Mouse (Mus musculus) hindbrain, postnatal 0 days (tissue): ENCODE results near the gene Phactr3. TPM values are rescaled to one million over a fixed set of nuclear protein-coding genes. Genes with fewer than 3 reads are reported as not detected.
"Not testable (repeated sequence)": the region's sequence is repeated elsewhere in the genome, so short reads cannot be mapped to it uniquely, and the experiment has no call there.

Experiments used
- ATAC-seq: fragments of 200-750 bp; cut with Nextera tagmentation; 2 replicates; pipeline ENCODE4 v1.8.0; 2017; ENCODE audit warnings: mild to moderate bottlenecking, moderate TSS enrichment, moderate library complexity
- DNase-seq: peaks from one replicate; pipeline ENCODE4 v3.0.0-alpha.2; 2015; ENCODE audit warnings: low spot score
- H3K27ac ChIP-seq: fragments of 300-500 bp; sonication (generic); 2 replicates; pipeline ENCODE4 v1.5.1; 2014; ENCODE audit warnings: mild to moderate bottlenecking
- H3K27me3 ChIP-seq: fragments of 300-500 bp; sonication (generic); 2 replicates; pipeline ENCODE4 v1.6.1; 2014; ENCODE audit warnings: low read length, mixed read lengths; ENCODE audit not compliant: insufficient read depth
- H3K36me3 ChIP-seq: fragments of 300-500 bp; sonication (generic); 2 replicates; pipeline ENCODE4 v1.6.1; 2014; ENCODE audit warnings: low read length, mixed read lengths; ENCODE audit not compliant: insufficient read depth
- H3K4me1 ChIP-seq: fragments of 300-500 bp; sonication (generic); 2 replicates; pipeline ENCODE4 v1.6.1; 2014; ENCODE audit warnings: antibody characterized with exemption, low read length, mixed read lengths; ENCODE audit not compliant: insufficient read depth
- H3K4me2 ChIP-seq: fragments of 300-500 bp; sonication (generic); 2 replicates; pipeline ENCODE4 v1.6.1; 2014; ENCODE audit warnings: low read depth, mild to moderate bottlenecking, low read length, moderate library complexity, mixed read lengths
- H3K4me3 ChIP-seq: fragments of 300-500 bp; sonication (generic); 2 replicates; pipeline ENCODE4 v1.5.1; 2014; ENCODE audit warnings: low read length
- H3K9ac ChIP-seq: fragments of 300-500 bp; sonication (generic); replicated peaks from 2 replicates; pipeline ENCODE4 v1.6.1; 2014; ENCODE audit warnings: mild to moderate bottlenecking, low read length, moderate library complexity, mixed read lengths
- H3K9me3 ChIP-seq: fragments of 300-500 bp; sonication (generic); 2 replicates; pipeline ENCODE4 v1.6.1; 2016; ENCODE audit warnings: low read length, mixed read lengths
- CTCF ChIP-seq: IDR thresholded peaks from 2 replicates; pipeline ENCODE4 v1.5.1; 2016; ENCODE audit warnings: antibody characterized with exemption, control low read depth, low read depth
- WGBS: fragments of 180-500 bp; shearing (Covaris S2); extraction: QIAGEN DNeasy Blood & Tissue Kit; methylation state at CpG from one replicate; pipeline ENCODE4 v1.1.7; 2014; 5-methylcytosine and 5-hydroxymethylcytosine counted together
- polyA plus RNA-seq: library from polyadenylated mRNA; unstranded; fragments of >200 nt; fragmentation: Nextera tagmentation; extraction: Ambion mirVana; gene quantifications from 2 replicates; pipeline ENCODE4 v1.2.1, GENCODE M21; 2015
- total RNA-seq: library from RNA; depleted of rRNA; stranded (reverse); fragments of >200 nt; gene quantifications from 2 replicates; pipeline ENCODE4 v1.2.3, GENCODE M21; 2014

The Phactr3 gene
- total and polyA plus RNA-seq, 2 experiments from 2014 or later = 66.2 to 92.7 TPM

DNA sequence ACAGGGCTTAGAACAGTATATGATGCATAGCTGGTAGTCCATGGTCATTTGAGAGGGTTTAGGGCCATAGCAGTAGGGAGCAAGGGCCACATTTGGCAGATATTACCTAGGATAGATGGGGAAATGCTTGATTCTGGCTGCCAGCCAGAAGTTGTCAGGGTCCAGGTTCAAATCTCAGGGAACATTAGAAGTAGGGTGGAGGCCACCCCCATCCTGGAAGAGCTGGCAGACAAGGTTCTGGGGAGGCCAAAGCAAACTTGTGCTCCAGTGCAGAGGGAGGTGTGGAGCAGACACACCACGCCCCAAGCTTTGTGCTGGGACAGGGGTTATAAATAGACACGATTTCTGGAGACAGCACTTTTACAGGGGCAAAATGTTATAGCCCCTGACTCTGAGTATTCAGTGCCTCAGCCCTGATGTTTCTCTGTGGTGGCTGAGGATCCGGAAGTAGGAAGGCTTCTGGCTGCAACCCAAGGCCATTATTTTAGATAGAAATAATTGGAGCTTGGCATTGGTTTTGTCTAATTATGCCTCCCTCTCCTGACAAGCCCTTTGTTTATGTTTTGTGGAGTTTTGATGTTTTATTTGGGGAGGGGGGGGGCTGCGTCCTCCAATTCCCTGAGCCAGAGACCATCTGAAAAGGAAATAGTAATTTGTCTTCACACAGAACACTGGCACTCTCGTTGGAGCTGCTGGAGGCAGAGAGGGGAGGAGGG lies 208.1 kb downstream of the Phactr3 start:
- H3K4me1 ChIP-seq = peaks cover 12% of the 10 kb centered on the region; the same call in 1 of the 2 replicates
- TF ChIP-seq CTCF = no peak
- WGBS = 21% methylated on average over 5 of the region's 5 CpGs
- H3K36me3 ChIP-seq = peaks cover under 1% of the 10 kb centered on the region; the same call in 1 of the 2 replicates
- DNase-seq (no peak), ATAC-seq (peak; percentile 24; the same call in 1 of the 2 replicates)
- H3K4me3 ChIP-seq = peak overlapping the region; percentile 26; the same call in 1 of the 2 replicates
- no peaks in the 10 kb centered on the region for H3K27me3 ChIP-seq
- H3K4me2 ChIP-seq = peak overlapping the region; percentile 52
- peak overlapping the region; percentile 69 for H3K27ac ChIP-seq
- no peak overlapping the region for H3K9ac ChIP-seq
- no peaks in the 10 kb centered on the region for H3K9me3 ChIP-seq

- no peak for TF ChIP-seq CTCF
- Histone ChIP-seq H3K9me3 (no peaks in the 10 kb centered on the region), H3K4me2 (peak overlapping the region; percentile 52), H3K4me3 (peak overlapping the region; percentile 26), H3K36me3 (peaks cover 7% of the 10 kb centered on the region; the same call in 1 of the 2 replicates), H3K4me1 (peaks cover 12% of the 10 kb centered on the region; the same call in 1 of the 2 replicates), H3K27me3 (no peaks in the 10 kb centered on the region), H3K27ac (peak overlapping the region; percentile 69), H3K9ac (peak overlapping the region; percentile 5; the same call in 1 of the 2 replicates)
- DNase-seq = peak; percentile 91
- WGBS = 11% methylated on average over 11 of the region's 12 CpGs
- ATAC-seq = peak; percentile 94
Observed at GRCm38 (mm10) chr2:178327466-178328040, 208.8 kb downstream of the Phactr3 start.

DNA sequence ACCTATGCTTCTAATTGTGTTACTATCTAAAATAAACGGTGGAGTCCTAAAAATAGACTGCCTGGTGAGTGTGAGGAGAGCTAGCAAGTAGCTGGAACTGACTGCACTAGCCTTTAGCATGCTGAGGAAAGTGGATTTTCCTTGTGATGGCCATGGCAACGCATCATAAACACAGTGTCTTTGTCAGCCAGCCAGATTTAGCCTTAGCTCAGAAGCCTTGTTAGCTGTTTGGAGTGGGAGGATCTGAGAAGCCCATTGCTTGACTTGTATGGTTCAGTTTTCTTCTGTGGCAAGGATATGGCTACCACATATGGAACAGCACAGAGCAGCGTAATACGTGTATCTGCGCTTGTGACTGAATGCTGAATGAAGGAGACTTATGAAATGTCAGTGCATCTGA lies 210.8 kb downstream of the Phactr3 start:
- WGBS = 48% methylated on average over 5 of the region's 5 CpGs
- peak overlapping the region; percentile 52 for H3K4me2 ChIP-seq
- H3K9me3 ChIP-seq = no peaks in the 10 kb centered on the region
- peak overlapping the region; percentile 21 for H3K4me3 ChIP-seq
- peaks cover 20% of the 10 kb centered on the region; the same call in 1 of the 2 replicates for H3K36me3 ChIP-seq
- TF ChIP-seq CTCF = no peak
- no peaks in the 10 kb centered on the region for H3K27me3 ChIP-seq
- no peak overlapping the region for H3K27ac ChIP-seq
- ATAC-seq = no peak
- peaks cover 12% of the 10 kb centered on the region; the same call in 1 of the 2 replicates for H3K4me1 ChIP-seq
- peak; percentile 64 for DNase-seq
- 0 out of 2 replicates have a peak overlapping the region, but pooled peaks have one; percentile 33 for H3K9ac ChIP-seq

- Histone ChIP-seq H3K27ac (no peak overlapping the region), H3K4me2 (peak overlapping the region; percentile 52), H3K9me3 (no peaks in the 10 kb centered on the region), H3K36me3 (peaks cover 21% of the 10 kb centered on the region; the same call in 1 of the 2 replicates), H3K27me3 (no peaks in the 10 kb centered on the region), H3K9ac (no peak overlapping the region), H3K4me1 (peaks cover 12% of the 10 kb centered on the region; the same call in 1 of the 2 replicates), H3K4me3 (peak overlapping the region; percentile 21; the same call in 1 of the 2 replicates)
- ATAC-seq (no peak), DNase-seq (no peak)
- WGBS = 47% methylated on average over 1 of the region's 1 CpGs
- TF ChIP-seq CTCF = no peak
Observed at GRCm38 (mm10) chr2:178329986-178330385, 211.2 kb downstream of the Phactr3 start.

- Histone ChIP-seq H3K4me3 (no peak overlapping the region), H3K4me2 (no peak overlapping the region), H3K27ac (no peak overlapping the region), H3K27me3 (no peaks in the 10 kb centered on the region), H3K9me3 (no peaks in the 10 kb centered on the region), H3K36me3 (peaks cover 15% of the 10 kb centered on the region; the same call in 1 of the 2 replicates), H3K4me1 (no peaks in the 10 kb centered on the region), H3K9ac (no peak overlapping the region)
- peak; percentile 80 for TF ChIP-seq CTCF
- DNase-seq (peak; percentile 70), ATAC-seq (no peak)
- 49% methylated on average over 1 of the region's 1 CpGs for WGBS
Observed at GRCm38 (mm10) chr2:178337878-178338277, 219.1 kb downstream of the Phactr3 start.

DNA sequence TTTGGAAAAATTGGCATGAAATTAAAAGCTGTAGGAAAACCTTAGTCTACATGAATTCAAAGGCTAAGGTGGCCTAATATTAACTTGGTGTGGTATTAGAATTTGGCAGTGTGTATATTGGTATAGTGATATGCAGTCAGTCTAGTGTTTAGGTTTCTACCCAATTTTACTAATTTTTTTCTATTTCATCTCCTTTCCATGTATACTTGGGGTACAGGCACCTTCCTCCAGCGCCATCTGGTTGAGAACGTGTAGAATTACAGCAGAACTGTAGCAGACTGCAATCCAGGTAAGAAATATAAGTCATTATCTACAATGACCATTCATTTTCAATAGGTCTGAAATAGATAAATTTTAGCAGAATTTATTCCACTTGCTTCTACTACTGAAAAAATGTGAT lies 220.3 kb downstream of the Phactr3 start:
- TF ChIP-seq CTCF = peak; percentile 75
- no peaks in the 10 kb centered on the region for H3K9me3 ChIP-seq
- H3K27me3 ChIP-seq = no peaks in the 10 kb centered on the region
- peaks cover 9% of the 10 kb centered on the region; the same call in 1 of the 2 replicates for H3K36me3 ChIP-seq
- ATAC-seq = peak; percentile 53; the same call in 1 of the 2 replicates
- H3K4me1 ChIP-seq = no peaks in the 10 kb centered on the region
- peak; percentile 63 for DNase-seq
- no peak overlapping the region for H3K4me2 ChIP-seq
- H3K9ac ChIP-seq = no peak overlapping the region
- no peak overlapping the region for H3K27ac ChIP-seq
- 2% methylated on average over 2 of the region's 2 CpGs for WGBS
- no peak overlapping the region for H3K4me3 ChIP-seq

- not testable (repeated sequence) for H3K4me3 ChIP-seq, H3K27me3 ChIP-seq, H3K9me3 ChIP-seq, H3K36me3 ChIP-seq, ATAC-seq, H3K27ac ChIP-seq, H3K9ac ChIP-seq, H3K4me2 ChIP-seq, DNase-seq, H3K4me1 ChIP-seq
Observed at GRCm38 (mm10) chr2:178342105-178342504, 223.3 kb downstream of the Phactr3 start.
